Mouse (Mus musculus) embryonic facial prominence, embryonic 11.5 days (tissue): ENCODE results near the gene Slc7a15. TPM values are rescaled to one million over a fixed set of nuclear protein-coding genes. Genes with fewer than 3 reads are reported as not detected.
A peak's percentile ranks its signal among the peaks of the same experiment; 100 is the strongest.

Experiments
- ATAC-seq: fragments of 200-750 bp; cut with Nextera tagmentation; replicated peaks from 2 replicates; pipeline ENCODE4 v1.8.0; 2017; ENCODE audit warnings: low read depth; ENCODE audit not compliant: insufficient number of reproducible peaks, low FRiP score, low TSS enrichment
- DNase-seq: peaks from one replicate; pipeline ENCODE4 v3.0.0-alpha.2; 2015; ENCODE audit warnings: low spot score
- H3K27ac ChIP-seq: fragments of 300-500 bp; sonication (generic); replicated peaks from 2 replicates; pipeline ENCODE4 v1.5.1; 2014; ENCODE audit warnings: mild to moderate bottlenecking, low read depth, low read length, control low read depth
- H3K27me3 ChIP-seq: fragments of 300-500 bp; sonication (generic); 2 replicates; pipeline ENCODE4 v1.6.1; 2014; ENCODE audit warnings: mild to moderate bottlenecking, low read length, moderate library complexity, mixed read lengths; ENCODE audit not compliant: control insufficient read depth, insufficient read depth
- H3K36me3 ChIP-seq: fragments of 300-500 bp; sonication (generic); replicated peaks from 2 replicates; pipeline ENCODE4 v1.6.1; 2014; ENCODE audit warnings: low read depth, mild to moderate bottlenecking, low read length, moderate library complexity, mixed read lengths; ENCODE audit not compliant: control insufficient read depth, insufficient read depth
- H3K4me1 ChIP-seq: fragments of 300-500 bp; sonication (generic); 2 replicates; pipeline ENCODE4 v1.6.1; 2014; ENCODE audit warnings: low read length, mixed read lengths; ENCODE audit not compliant: control insufficient read depth, insufficient read depth
- H3K4me2 ChIP-seq: fragments of 300-500 bp; sonication (generic); 2 replicates; pipeline ENCODE4 v1.6.1; 2014; ENCODE audit warnings: low read depth, mild to moderate bottlenecking, control low read depth, low read length, moderate library complexity
- H3K4me3 ChIP-seq: fragments of 300-500 bp; sonication (generic); 2 replicates; pipeline ENCODE4 v1.5.1; 2014; ENCODE audit warnings: low read depth, low read length, control low read depth
- H3K9ac ChIP-seq: fragments of 300-500 bp; sonication (generic); replicated peaks from 2 replicates; pipeline ENCODE4 v1.6.1; 2014; ENCODE audit warnings: mild to moderate bottlenecking, control low read depth, low read length
- H3K9me3 ChIP-seq: fragments of 300-500 bp; sonication (generic); replicated peaks from 2 replicates; pipeline ENCODE4 v1.6.1; 2016; ENCODE audit warnings: mild to moderate bottlenecking, low read length, inconsistent platforms, mixed read lengths; ENCODE audit not compliant: control insufficient read depth
- WGBS: fragments of 180-500 bp; shearing (Covaris S2); extraction: QIAGEN DNeasy Blood & Tissue Kit; methylation state at CpG from one replicate; pipeline ENCODE4 v1.1.7; 2014; 5-methylcytosine and 5-hydroxymethylcytosine counted together
- polyA plus RNA-seq: library from polyadenylated mRNA; unstranded; fragments of >200 nt; fragmentation: Nextera tagmentation; extraction: Ambion mirVana; gene quantifications from 2 replicates; pipeline ENCODE4 v1.2.1, GENCODE M21; 2014

The Slc7a15 gene
- polyA plus RNA-seq, 1 experiment from 2014 or later: not detected

DNA sequence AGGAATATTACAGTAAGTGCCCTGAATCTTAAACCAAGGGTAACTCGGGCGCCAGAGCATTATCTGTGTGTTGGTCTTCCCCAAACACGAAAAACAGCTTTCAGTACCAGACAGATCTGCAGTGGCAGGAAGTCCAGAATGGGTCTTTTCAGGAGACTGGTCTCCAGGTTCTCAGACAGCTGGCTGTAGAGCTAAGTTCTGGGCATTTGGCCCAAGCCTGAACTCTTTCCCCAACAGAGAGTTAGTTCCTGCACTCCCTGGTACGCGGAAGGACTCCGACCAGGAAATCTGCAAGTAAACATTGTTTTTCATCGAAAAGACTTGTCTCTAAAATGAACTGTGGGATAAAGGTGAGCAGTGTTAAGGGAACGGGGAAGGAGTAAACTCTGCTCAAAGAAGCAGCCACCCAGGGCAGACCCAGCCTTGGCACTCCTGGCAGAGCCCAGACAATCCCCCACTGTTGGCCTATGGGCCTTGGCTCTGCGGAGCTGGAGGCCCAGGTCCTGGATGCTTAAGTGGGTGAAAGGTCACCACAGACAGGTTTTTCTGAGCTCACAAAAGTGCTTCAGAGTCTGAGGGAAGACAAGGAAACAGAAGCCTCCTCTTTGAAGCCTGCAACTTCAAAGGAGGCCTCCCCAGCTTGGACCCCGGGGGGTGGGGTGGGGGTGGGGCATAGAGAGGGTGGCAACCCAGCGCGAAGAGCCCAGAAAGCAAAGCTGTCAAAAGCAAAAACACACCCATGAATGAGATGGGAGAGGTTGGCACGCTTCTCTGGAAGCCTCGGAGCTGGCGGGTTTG is 102.8 kb downstream of the Slc7a15 start:
- Histone ChIP-seq H3K4me1 (no peaks in the 10 kb centered on the region), H3K36me3 (no peaks in the 10 kb centered on the region), H3K27me3 (no peaks in the 10 kb centered on the region), H3K4me3 (no peak overlapping the region), H3K9ac (no peak overlapping the region), H3K27ac (no peak overlapping the region), H3K4me2 (peak overlapping the region; percentile 19; the same call in 1 of the 2 replicates), H3K9me3 (no peaks in the 10 kb centered on the region)
- DNase-seq (peak; percentile 46), ATAC-seq (no peak)
- WGBS: 29% methylated on average over 15 of the region's 15 CpGs

DNA sequence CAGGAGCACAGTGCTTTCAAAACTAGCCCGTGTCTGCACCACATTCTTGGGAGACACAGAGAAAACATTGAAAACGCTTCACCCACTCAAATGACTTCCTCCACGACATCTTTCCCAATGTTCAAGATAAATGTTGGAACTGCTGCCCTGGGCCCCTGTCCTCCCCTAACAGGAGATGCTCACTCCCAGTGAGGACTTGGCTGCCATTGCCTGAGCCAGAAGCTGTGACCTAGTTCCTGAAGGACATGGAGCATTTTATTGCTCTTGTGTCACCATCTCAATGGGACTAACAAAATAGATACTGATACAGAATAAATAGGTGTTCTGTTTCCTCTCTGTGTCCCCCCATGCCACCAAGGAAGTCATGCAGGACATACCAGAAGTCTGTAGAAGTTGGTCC is 104.2 kb downstream of the Slc7a15 start:
- DNase-seq (no peak), ATAC-seq (no peak)
- H3K36me3 ChIP-seq: no peaks in the 10 kb centered on the region
- H3K27ac ChIP-seq: no peak overlapping the region
- no peaks in the 10 kb centered on the region for H3K9me3 ChIP-seq
- H3K4me3 ChIP-seq: no peak overlapping the region
- no peak overlapping the region for H3K4me2 ChIP-seq
- no peak overlapping the region for H3K9ac ChIP-seq
- H3K27me3 ChIP-seq: no peaks in the 10 kb centered on the region
- H3K4me1 ChIP-seq: no peaks in the 10 kb centered on the region
- 88% methylated on average over 3 of the region's 3 CpGs for WGBS

DNA sequence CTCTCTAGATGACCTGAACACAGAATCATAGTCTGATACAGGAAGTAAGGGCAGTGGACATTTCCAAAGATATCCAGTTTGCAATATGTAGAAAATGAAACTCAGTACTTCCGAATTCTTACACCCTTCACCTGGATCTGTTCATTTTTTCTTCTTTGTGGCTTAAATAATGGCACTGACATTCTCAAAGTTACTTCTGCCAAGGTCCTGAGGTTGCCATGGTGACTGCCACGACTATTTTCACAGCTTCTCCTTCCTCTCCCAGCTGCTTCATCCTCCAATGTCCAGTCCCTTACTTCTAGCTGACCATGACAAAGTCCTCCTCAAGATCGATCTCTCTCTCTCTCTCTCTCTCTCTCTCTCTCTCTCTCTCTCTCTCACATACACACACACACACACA is 105.5 kb downstream of the Slc7a15 start:
- DNase-seq: no peak
- no peak overlapping the region for H3K27ac ChIP-seq
- no peaks in the 10 kb centered on the region for H3K4me1 ChIP-seq

DNA sequence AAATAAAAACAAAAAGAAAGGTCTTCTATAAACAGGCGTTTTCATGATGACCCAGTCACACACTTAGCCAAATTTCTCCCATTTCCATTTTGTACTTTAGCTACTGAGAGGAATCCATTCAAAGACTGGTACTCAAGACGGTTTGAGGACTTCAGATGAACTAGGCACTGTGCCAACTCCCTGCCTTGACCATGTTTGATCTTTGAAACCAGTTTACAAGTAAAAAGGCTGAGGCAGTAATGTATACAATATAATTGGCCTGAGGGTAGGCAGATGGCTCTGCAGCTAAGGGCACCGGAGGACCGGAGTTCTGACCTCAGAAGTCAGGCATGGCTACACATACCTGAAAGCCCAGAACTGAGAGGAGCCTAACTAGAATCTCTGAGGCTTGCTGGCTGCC is 109.8 kb downstream of the Slc7a15 start:
- H3K4me2 ChIP-seq: no peak overlapping the region
- no peaks in the 10 kb centered on the region for H3K27me3 ChIP-seq
- no peak overlapping the region for H3K27ac ChIP-seq
- no peaks in the 10 kb centered on the region for H3K36me3 ChIP-seq
- ATAC-seq: no peak
- whole genome bisulfite sequencing: 62% methylated on average over 4 of the region's 4 CpGs
- H3K9ac ChIP-seq: no peak overlapping the region
- H3K4me1 ChIP-seq: no peaks in the 10 kb centered on the region
- no peaks in the 10 kb centered on the region for H3K9me3 ChIP-seq
- H3K4me3 ChIP-seq: no peak overlapping the region
- no peak for DNase-seq

More for the DNA sequence above, 105.5 kb downstream of the Slc7a15 start:
- no peaks in the 10 kb centered on the region for H3K9me3 ChIP-seq
- H3K4me2 ChIP-seq: no peak overlapping the region
- no peak overlapping the region for H3K9ac ChIP-seq
- no peaks in the 10 kb centered on the region for H3K36me3 ChIP-seq
- no peaks in the 10 kb centered on the region for H3K27me3 ChIP-seq
- WGBS: 74% methylated on average over 3 of the region's 3 CpGs
- no peak overlapping the region for H3K4me3 ChIP-seq
- ATAC-seq: no peak

DNA sequence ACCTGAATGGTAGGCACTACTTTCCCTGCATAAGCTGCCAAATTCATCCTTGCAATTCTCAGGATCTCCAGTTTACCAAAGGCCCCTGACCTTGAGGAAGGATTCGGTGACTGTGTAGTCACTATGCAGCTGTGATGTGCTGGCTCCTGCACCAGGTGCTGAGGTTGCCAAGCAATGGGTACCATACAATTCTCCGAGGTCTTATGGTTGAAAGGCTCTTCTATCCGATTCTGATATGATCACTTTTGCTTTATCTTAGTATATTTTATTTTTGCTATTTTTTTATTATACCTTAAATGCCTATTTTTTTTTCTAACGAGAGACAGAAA is 110.2 kb downstream of the Slc7a15 start:
- no peak for DNase-seq
- Histone ChIP-seq H3K4me3 (no peak overlapping the region), H3K27ac (no peak overlapping the region), H3K36me3 (no peaks in the 10 kb centered on the region), H3K9me3 (no peaks in the 10 kb centered on the region), H3K9ac (no peak overlapping the region), H3K4me2 (no peak overlapping the region), H3K27me3 (no peaks in the 10 kb centered on the region), H3K4me1 (no peaks in the 10 kb centered on the region)
- no peak for ATAC-seq
- WGBS: 88% methylated on average over 4 of the region's 4 CpGs

DNA sequence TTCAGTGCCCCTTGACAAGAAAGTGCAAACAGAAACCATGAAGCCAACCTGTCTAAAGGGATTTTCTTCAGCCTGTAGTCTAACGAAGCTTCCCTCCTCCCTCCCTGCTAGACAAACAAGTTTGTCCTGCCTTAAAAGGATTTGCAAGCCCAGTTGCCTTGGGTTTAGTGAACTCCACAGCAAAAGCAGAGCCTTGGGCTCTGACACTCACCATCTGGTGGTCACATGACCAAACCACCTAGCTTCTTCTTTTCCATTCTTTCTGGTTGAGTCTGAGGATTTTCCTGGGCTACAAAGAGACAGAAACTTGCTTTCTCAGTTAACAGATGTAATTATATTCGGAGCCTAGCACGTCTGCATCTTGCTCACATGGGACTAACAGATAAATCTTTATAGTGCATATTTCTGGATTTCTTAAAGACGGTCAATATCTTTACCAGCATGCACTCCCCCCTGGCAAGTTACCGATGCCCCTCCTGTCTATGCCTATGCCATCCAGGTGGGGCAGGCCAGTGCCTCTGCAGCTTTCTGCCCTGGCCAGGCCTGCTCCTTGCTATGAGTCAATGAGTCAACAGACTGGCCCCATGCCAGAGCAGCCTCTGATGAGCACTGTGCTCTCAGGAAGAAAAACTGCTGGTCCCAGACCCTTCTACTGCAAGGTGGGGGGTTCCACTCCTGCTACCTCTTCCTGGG is 110.8 kb downstream of the Slc7a15 start:
- no peaks in the 10 kb centered on the region for H3K27me3 ChIP-seq
- H3K9ac ChIP-seq: no peak overlapping the region
- no peak overlapping the region for H3K27ac ChIP-seq
- no peaks in the 10 kb centered on the region for H3K9me3 ChIP-seq
- no peaks in the 10 kb centered on the region for H3K4me1 ChIP-seq
- H3K4me3 ChIP-seq: no peak overlapping the region
- H3K4me2 ChIP-seq: no peak overlapping the region
- DNase-seq: peak; percentile 33
- WGBS: 69% methylated on average over 5 of the region's 5 CpGs
- H3K36me3 ChIP-seq: no peaks in the 10 kb centered on the region
- ATAC-seq: no peak

DNA sequence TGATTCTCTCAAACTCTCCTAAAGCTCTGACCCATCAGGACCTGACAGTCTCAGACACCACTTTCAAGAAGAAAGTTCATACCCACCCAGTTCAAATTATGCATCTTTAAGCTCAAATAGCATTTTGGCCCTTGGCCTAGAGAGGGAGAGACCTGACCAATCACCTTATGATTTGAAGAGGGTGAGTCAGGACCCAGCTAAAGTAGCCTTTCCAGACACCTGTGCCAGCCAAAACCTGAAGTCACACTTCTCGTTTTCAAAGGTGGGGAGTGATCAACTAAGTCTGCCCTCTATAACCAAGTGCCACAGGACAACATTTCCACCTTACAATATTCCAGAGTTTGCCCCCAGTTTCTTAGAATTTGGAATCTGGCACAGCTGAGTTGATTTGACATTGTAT is 111.6 kb downstream of the Slc7a15 start:
- Histone ChIP-seq H3K4me2 (no peak overlapping the region), H3K4me1 (no peaks in the 10 kb centered on the region), H3K9me3 (no peaks in the 10 kb centered on the region), H3K4me3 (no peak overlapping the region), H3K27me3 (no peaks in the 10 kb centered on the region), H3K27ac (no peak overlapping the region), H3K36me3 (no peaks in the 10 kb centered on the region), H3K9ac (no peak overlapping the region)
- WGBS: 72% methylated on average over 1 of the region's 1 CpGs
- DNase-seq: no peak
- no peak for ATAC-seq

DNA sequence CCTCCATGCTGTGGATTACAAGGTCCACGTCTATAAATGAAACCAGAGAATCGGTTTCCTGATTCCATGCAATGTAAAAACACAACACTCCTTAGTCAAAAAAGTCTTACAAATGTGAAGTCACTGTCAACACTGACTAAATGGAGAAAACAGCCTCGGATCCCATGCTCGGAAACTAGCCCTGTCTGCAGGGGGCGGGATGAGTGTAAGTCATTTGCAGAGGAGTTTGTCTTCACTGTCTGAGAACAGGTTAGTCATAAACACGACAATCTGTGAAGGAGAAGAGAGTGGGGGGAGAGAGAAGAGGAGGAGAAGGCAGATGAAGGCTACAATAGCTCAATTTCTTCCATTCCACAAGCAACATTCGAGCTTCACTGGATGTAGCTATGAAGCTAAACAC is 113.6 kb downstream of the Slc7a15 start:
- Histone ChIP-seq H3K9ac (no peak overlapping the region), H3K4me2 (no peak overlapping the region), H3K9me3 (no peaks in the 10 kb centered on the region), H3K27me3 (no peaks in the 10 kb centered on the region), H3K4me3 (no peak overlapping the region), H3K4me1 (no peaks in the 10 kb centered on the region), H3K36me3 (no peaks in the 10 kb centered on the region), H3K27ac (no peak overlapping the region)
- WGBS: 78% methylated on average over 7 of the region's 7 CpGs
- no peak for ATAC-seq
- no peak for DNase-seq
